Comparison of ENCODE assay signal across 32 mouse cellular contexts in the genomic region with DNA sequence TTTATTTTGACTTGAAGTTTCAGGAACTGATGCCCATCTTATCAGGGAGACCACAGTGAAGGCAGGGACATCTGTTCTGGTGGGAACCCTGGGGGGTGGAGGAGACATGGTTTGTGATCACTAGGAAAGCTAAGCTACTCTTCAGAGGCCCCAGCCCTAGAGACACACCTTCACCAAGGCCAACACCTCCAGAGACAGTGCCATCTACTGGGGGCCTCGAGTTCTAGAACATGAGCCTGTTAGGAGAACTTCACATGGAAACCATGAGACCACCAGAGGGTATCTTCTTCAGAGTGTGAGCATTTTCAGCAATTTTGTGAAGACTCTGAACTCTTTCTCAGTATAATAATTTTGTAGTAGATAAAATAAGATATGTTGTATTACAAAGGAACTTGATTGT.
DNase-seq lines count a peak whose midpoint lies in the region; ATAC-seq and TF ChIP-seq lines count a peak whose summit lies in the region.
"Had no signal": no experiment of that assay in that cellular context is flagged by ENCODE, and none has a peak within 500 bp of the region (broad histone marks: within the 10 kb centered on the region; RNA-seq: fewer than 3 reads in every experiment).

No protein-coding gene starts in this region.

- no peaks in the 10 kb centered on the region for H3K4me1 ChIP-seq in kidney, postnatal 0 days (replicated peaks; ENCODE audit: insufficient read depth, low read length)
- no peaks in the 10 kb centered on the region for H3K4me1 ChIP-seq in E14TG2a.4 (replicated peaks; ENCODE audit: low read depth, low read length)
- H3K4me1 ChIP-seq in forebrain, postnatal 0 days (ENCODE audit: insufficient read depth), result no peaks in the 10 kb centered on the region
- H3K4me1 ChIP-seq: embryonic facial prominence, embryonic 13.5 days; heart, embryonic 13.5 days; hindbrain, embryonic 15.5 days; limb, embryonic 12.5 days had no signal

- no peaks in the 10 kb centered on the region for H3K9me3 ChIP-seq in kidney, postnatal 0 days (replicated peaks; ENCODE audit: low read length)
- no peaks in the 10 kb centered on the region for H3K9me3 ChIP-seq in E14TG2a.4 (ENCODE audit: low read length)
- H3K9me3 ChIP-seq in forebrain, postnatal 0 days (ENCODE audit: low read length), result no peaks in the 10 kb centered on the region
- H3K9me3 ChIP-seq: embryonic facial prominence, embryonic 13.5 days; heart, embryonic 13.5 days; hindbrain, embryonic 15.5 days; limb, embryonic 12.5 days; neural tube, embryonic 12.5 days had no signal

- no peak overlapping the region for H3K4me2 ChIP-seq in kidney, postnatal 0 days (ENCODE audit: low read length)
- H3K4me2 ChIP-seq in forebrain, postnatal 0 days (ENCODE audit: low read depth), result no peak overlapping the region
- H3K4me2 ChIP-seq: embryonic facial prominence, embryonic 13.5 days; heart, embryonic 13.5 days; hindbrain, embryonic 15.5 days; limb, embryonic 12.5 days; liver, embryonic 11.5 days; neural tube, embryonic 12.5 days had no signal

- no peak for ATAC-seq in kidney, postnatal 0 days (replicated peaks; ENCODE audit: low FRiP score, low read depth)
- ATAC-seq in forebrain, postnatal 0 days, result no peak
- no peak for ATAC-seq in monocyte, adult 5-6 weeks (replicated peaks; ENCODE audit: insufficient number of reproducible peaks, low FRiP score, low TSS enrichment, poor library complexity, severe bottlenecking)
- ATAC-seq: inflammation-experienced regulatory T-cells, adult 6 months had no signal

- 52% methylated on average over 1 of the region's 1 CpGs for WGBS in kidney, postnatal 0 days
- 59% methylated on average over 1 of the region's 1 CpGs for WGBS in forebrain, postnatal 0 days

- H3K36me3 ChIP-seq in kidney, postnatal 0 days (ENCODE audit: insufficient read depth, low read length), result no peaks in the 10 kb centered on the region
- H3K36me3 ChIP-seq in E14TG2a.4 (ENCODE audit: insufficient read depth, low read length), result no peaks in the 10 kb centered on the region
- no peaks in the 10 kb centered on the region for H3K36me3 ChIP-seq in forebrain, postnatal 0 days (ENCODE audit: insufficient read depth)
- H3K36me3 ChIP-seq: embryonic facial prominence, embryonic 13.5 days; heart, embryonic 13.5 days; hindbrain, embryonic 15.5 days; limb, embryonic 12.5 days; neural tube, embryonic 12.5 days had no signal

- TF ChIP-seq CTCF in kidney, postnatal 0 days (IDR thresholded peaks at IDR 0.05; ENCODE audit: low read depth), result peak; percentile 24; the same call in 1 of the 2 replicates
- 0 out of 2 replicates have a peak, but pooled peaks have one; percentile 3 for TF ChIP-seq CTCF in E14TG2a.4 (conservative IDR thresholded peaks at IDR 0.05; ENCODE audit: low read length)
- TF ChIP-seq CTCF in forebrain, postnatal 0 days (IDR thresholded peaks at IDR 0.05; ENCODE audit: low read depth), result no peak

- DNase-seq in kidney, postnatal 0 days (ENCODE audit: low spot score), result no peak
- DNase-seq in kidney, postnatal 4 days, result no peak
- DNase-seq in A20 (ENCODE audit: low read depth, low spot score) (peak; percentile 4), ZHBTc4 (ENCODE audit: low read depth, low spot score) (peak; percentile 11)
- DNase-seq in forebrain, postnatal 0 days, result no peak
- DNase-seq: adrenal gland, adult 8-10 months; B cell, adult 2 months; cerebellum, adult 8-10 months; cerebellum, postnatal 36 days; gastrocnemius, postnatal 14 days; heart, postnatal 10 days; kidney, adult 8-10 months; kidney, postnatal 10 days; lung, adult 2 months; lung, postnatal 10 days; midbrain, embryonic 14.5 days; right cerebral cortex, postnatal 4 days; thymus, adult 2 months; thymus, postnatal 36 days had no signal

- no peaks in the 10 kb centered on the region for H3K27me3 ChIP-seq in kidney, postnatal 0 days (ENCODE audit: insufficient read depth, low read length)
- no peaks in the 10 kb centered on the region for H3K27me3 ChIP-seq in E14TG2a.4 (ENCODE audit: insufficient read depth, low read length)
- H3K27me3 ChIP-seq in forebrain, postnatal 0 days (ENCODE audit: insufficient read depth, low read length), result no peaks in the 10 kb centered on the region
- H3K27me3 ChIP-seq: embryonic facial prominence, embryonic 13.5 days; heart, embryonic 13.5 days; hindbrain, embryonic 15.5 days; limb, embryonic 12.5 days; neural tube, embryonic 12.5 days had no signal

- no peak overlapping the region for H3K27ac ChIP-seq in kidney, postnatal 0 days
- no peak overlapping the region for H3K27ac ChIP-seq in forebrain, postnatal 0 days (ENCODE audit: low read depth, low read length)
- H3K27ac ChIP-seq: embryonic facial prominence, embryonic 13.5 days; heart, embryonic 13.5 days; hindbrain, embryonic 15.5 days; left cerebral cortex, adult 2 months; limb, embryonic 12.5 days; macrophage; neural tube, embryonic 12.5 days had no signal

- H3K4me3 ChIP-seq in kidney, postnatal 0 days (replicated peaks; ENCODE audit: low read depth, low read length), result no peak overlapping the region
- no peak overlapping the region for H3K4me3 ChIP-seq in E14TG2a.4 (replicated peaks; ENCODE audit: low read length)
- H3K4me3 ChIP-seq in forebrain, postnatal 0 days (ENCODE audit: low read depth, low read length), result no peak overlapping the region
- H3K4me3 ChIP-seq: embryonic facial prominence, embryonic 13.5 days; erythroblast, embryonic 14.5 days; heart, embryonic 13.5 days; hindbrain, embryonic 15.5 days; left cerebral cortex, adult 2 months; limb, embryonic 12.5 days; myocyte; neural tube, embryonic 12.5 days had no signal

- no peak overlapping the region for H3K9ac ChIP-seq in kidney, postnatal 0 days (ENCODE audit: low read depth, low read length)
- no peak overlapping the region for H3K9ac ChIP-seq in forebrain, postnatal 0 days
- H3K9ac ChIP-seq: embryonic facial prominence, embryonic 13.5 days; heart, embryonic 13.5 days; hindbrain, embryonic 15.5 days; limb, embryonic 12.5 days; neural tube, embryonic 12.5 days had no signal

Comparison
In these comparisons a context has a peak if more than half of its experiments do, and no peak if none do; other contexts are left out.
1. DNase-seq: peak in A20 (single experiment) and ZHBTc4 (single experiment); none in kidney, postnatal 0 days (single experiment), kidney, postnatal 4 days (0 of 2) and forebrain, postnatal 0 days (single experiment).